Mouse (Mus musculus) embryonic facial prominence, embryonic 13.5 days (tissue): ENCODE measurements around the gene Pcsk2. TPM values are rescaled to one million over a fixed set of nuclear protein-coding genes. Genes with fewer than 3 reads are reported as not detected.

Experiments used
- ATAC-seq: fragments of 200-750 bp; cut with Nextera tagmentation; 2 replicates; pipeline ENCODE4 v1.8.0; 2017; ENCODE audit warnings: low read depth; ENCODE audit not compliant: insufficient number of reproducible peaks, insufficient read depth, low FRiP score, low TSS enrichment
- H3K27ac ChIP-seq: fragments of 300-500 bp; sonication (generic); 2 replicates; pipeline ENCODE4 v1.5.1; 2015; ENCODE audit warnings: moderate library complexity, mild to moderate bottlenecking, inconsistent platforms
- H3K27me3 ChIP-seq: fragments of 300-500 bp; sonication (generic); 2 replicates; pipeline ENCODE4 v1.6.1; 2015; ENCODE audit warnings: mild to moderate bottlenecking, inconsistent platforms
- H3K36me3 ChIP-seq: fragments of 300-500 bp; sonication (generic); 2 replicates; pipeline ENCODE4 v1.6.1; 2015; ENCODE audit warnings: mild to moderate bottlenecking, inconsistent platforms
- H3K4me1 ChIP-seq: fragments of 300-500 bp; sonication (generic); 2 replicates; pipeline ENCODE4 v1.6.1; 2015; ENCODE audit warnings: inconsistent platforms
- H3K4me2 ChIP-seq: fragments of 300-500 bp; sonication (generic); 2 replicates; pipeline ENCODE4 v1.6.1; 2015; ENCODE audit warnings: moderate library complexity, mild to moderate bottlenecking, inconsistent platforms
- H3K4me3 ChIP-seq: fragments of 300-500 bp; sonication (generic); 2 replicates; pipeline ENCODE4 v1.5.1; 2015; ENCODE audit warnings: mild to moderate bottlenecking, inconsistent platforms
- H3K9ac ChIP-seq: fragments of 300-500 bp; sonication (generic); 2 replicates; pipeline ENCODE4 v1.6.1; 2015; ENCODE audit warnings: mild to moderate bottlenecking, inconsistent platforms
- H3K9me3 ChIP-seq: fragments of 300-500 bp; sonication (generic); 2 replicates; pipeline ENCODE4 v1.6.1; 2016; ENCODE audit warnings: inconsistent platforms
- WGBS: fragments of 180-500 bp; shearing (Covaris S2); methylation state at CpG from one replicate; pipeline ENCODE4 v1.1.7; 2015; ENCODE audit warnings: mixed read lengths; 5-methylcytosine and 5-hydroxymethylcytosine counted together
- polyA plus RNA-seq: library from polyadenylated mRNA; unstranded; fragments of >200 nt; fragmentation: Nextera tagmentation; extraction: Ambion mirVana; gene quantifications from 2 replicates; pipeline ENCODE4 v1.2.1, GENCODE M21; 2015

Gene Pcsk2
- polyA plus RNA-seq, 1 experiment from 2014 or later = 1.1 TPM

DNA sequence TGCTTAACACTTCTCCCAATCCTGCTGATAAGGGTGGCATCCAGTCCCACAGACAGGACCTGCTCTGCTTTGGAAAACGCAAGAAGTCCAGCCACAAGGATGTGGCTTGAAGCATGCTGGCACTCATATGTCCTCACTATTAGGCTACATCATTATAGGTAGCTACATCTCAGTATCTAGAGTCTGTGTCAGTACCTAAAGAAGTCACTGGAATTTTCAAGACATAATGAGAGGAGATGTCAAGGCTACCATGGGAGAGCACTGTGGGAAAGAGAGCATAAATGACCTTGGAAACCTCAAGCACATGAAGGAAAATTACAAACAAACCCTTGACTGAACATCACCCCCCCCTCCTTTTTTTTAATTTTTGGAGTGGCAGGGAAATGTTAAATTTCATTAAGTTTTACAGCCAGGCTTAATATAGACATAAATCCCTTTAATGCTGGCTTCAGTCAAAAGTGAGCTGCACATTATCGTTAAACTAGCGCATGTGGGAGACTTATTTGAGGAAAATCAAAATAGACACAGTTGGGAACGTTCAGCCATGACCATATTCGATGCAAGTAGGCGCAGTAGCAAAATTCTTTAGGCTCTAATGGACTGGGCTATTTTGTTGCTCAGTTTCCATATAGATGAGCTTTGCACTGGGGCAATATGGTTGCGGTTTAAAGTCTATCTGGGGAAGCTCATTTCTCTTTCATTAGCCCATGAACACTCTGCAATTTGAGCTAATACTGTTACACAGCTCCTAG lies 193.7 kb downstream of the Pcsk2 start:
- Histone ChIP-seq H3K4me1 (no peaks in the 10 kb centered on the region), H3K27ac (no peak overlapping the region), H3K4me2 (no peak overlapping the region), H3K36me3 (no peaks in the 10 kb centered on the region), H3K9ac (no peak overlapping the region), H3K9me3 (no peaks in the 10 kb centered on the region), H3K27me3 (no peaks in the 10 kb centered on the region), H3K4me3 (no peak overlapping the region)
- WGBS = 80% methylated on average over 7 of the region's 7 CpGs
- ATAC-seq = no peak

DNA sequence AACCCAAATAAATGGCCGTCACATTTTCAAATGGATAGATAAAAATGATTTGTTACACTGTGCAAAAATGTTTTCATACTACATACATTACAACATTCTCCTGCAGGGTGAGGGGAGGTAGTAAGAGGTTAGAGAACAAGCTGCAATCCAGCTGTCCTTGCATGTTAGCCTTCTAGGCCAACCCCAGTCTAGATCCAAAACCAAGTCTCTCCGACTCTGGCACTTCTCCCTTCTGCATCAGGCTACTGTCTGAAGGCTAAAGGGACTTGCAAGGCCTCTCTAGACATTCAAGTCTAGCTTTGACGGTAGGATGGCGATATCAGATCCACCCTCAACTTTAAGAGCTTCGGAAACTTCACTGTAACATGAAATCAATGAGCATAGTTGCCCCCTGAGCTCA lies 196.5 kb downstream of the Pcsk2 start:
- Histone ChIP-seq H3K9me3 (no peaks in the 10 kb centered on the region), H3K4me3 (no peak overlapping the region), H3K9ac (no peak overlapping the region), H3K4me2 (no peak overlapping the region), H3K4me1 (no peaks in the 10 kb centered on the region), H3K36me3 (no peaks in the 10 kb centered on the region), H3K27me3 (no peaks in the 10 kb centered on the region), H3K27ac (no peak overlapping the region)
- ATAC-seq = no peak
- 88% methylated on average over 5 of the region's 5 CpGs for WGBS

DNA sequence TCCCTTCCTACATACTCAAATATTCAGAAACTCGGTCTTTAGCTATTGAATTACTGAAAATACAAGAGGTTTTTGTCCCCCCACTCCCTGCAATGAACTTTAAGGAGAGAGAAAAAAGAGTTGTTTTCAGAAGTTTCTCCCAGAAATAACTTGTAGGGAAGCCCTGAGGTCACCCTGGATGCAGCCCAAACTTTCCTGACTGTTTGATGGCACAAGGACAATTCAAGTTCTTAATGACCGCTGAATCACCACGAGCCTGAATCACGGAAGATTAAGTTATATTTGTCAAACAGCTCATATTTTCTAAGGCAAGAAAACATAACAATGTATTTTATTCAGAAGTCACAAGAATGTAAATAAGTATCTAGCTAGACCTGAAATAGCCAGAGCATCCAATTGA lies 197.1 kb downstream of the Pcsk2 start:
- no peak overlapping the region for H3K4me3 ChIP-seq
- 85% methylated on average over 4 of the region's 4 CpGs for WGBS
- H3K27ac ChIP-seq = no peak overlapping the region

DNA sequence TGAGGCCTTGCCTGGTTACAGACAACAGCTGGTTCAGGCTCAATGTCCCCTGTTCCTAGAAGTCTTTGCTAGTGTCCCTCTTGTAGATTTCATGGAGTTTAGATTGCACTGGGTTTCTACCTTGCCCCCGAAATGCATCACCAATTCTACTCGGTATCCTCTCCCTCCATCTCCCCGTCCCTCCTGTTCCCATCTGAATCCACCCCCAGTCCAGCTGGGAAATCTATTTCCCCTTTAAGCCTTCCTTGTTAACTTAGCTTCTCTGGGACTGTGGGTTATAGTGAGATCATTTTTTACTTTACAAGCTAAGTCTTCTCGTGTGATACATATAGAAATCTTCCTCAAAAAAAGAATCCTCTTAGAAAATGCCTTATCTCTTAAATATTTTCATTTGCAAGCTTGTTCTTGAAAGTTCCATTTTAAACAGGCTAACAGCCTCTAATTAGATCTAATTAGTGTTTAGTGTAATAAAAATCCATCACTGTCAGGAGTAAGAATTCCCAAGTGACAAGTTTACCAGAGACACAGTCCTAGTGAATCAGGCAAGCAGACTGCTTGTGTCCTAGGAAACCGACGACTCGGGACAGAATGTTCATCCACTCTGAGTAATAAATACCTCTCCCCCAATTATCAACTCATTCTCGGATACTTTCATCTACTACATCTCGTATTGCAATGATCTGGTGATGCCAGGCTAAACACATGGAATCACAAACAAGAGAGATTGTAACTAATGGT lies 206.3 kb downstream of the Pcsk2 start:
- H3K27me3 ChIP-seq = no peaks in the 10 kb centered on the region
- H3K4me1 ChIP-seq = no peaks in the 10 kb centered on the region
- H3K27ac ChIP-seq = no peak overlapping the region
- WGBS = 69% methylated on average over 9 of the region's 9 CpGs
- no peaks in the 10 kb centered on the region for H3K36me3 ChIP-seq
- no peak for ATAC-seq
- H3K4me2 ChIP-seq = no peak overlapping the region
- no peaks in the 10 kb centered on the region for H3K9me3 ChIP-seq
- H3K9ac ChIP-seq = no peak overlapping the region
- H3K4me3 ChIP-seq = no peak overlapping the region

More for the DNA sequence above, 197.1 kb downstream of the Pcsk2 start:
- Histone ChIP-seq H3K9ac (no peak overlapping the region), H3K4me1 (no peaks in the 10 kb centered on the region), H3K27me3 (no peaks in the 10 kb centered on the region), H3K4me2 (no peak overlapping the region), H3K36me3 (no peaks in the 10 kb centered on the region), H3K9me3 (no peaks in the 10 kb centered on the region)
- no peak for ATAC-seq

DNA sequence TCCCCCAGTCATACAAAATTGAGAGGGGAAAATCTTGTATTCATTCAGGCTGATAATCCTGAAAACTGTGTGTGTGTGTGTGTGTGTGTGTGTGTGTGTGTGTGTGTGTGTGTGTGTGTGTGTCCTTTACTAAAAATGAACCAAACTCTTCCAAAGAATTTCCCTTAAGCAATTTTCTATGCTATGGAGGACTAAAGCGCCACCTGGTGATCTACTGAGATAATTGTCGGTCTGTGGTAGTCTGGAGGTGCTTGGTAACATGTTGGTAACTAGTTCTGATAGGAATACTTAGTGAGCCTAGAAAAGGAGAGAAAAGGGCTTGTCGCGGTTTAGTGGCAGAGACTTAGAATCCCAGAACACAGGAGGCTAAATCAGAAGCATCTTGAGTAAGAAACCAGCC lies 230.5 kb downstream of the Pcsk2 start:
- Histone ChIP-seq H3K4me1 (no peaks in the 10 kb centered on the region), H3K27me3 (no peaks in the 10 kb centered on the region), H3K9me3 (no peaks in the 10 kb centered on the region), H3K4me3 (no peak overlapping the region), H3K9ac (no peak overlapping the region), H3K4me2 (no peak overlapping the region), H3K27ac (no peak overlapping the region), H3K36me3 (no peaks in the 10 kb centered on the region)
- 7% methylated on average over 4 of the region's 4 CpGs for WGBS
- ATAC-seq = no peak

DNA sequence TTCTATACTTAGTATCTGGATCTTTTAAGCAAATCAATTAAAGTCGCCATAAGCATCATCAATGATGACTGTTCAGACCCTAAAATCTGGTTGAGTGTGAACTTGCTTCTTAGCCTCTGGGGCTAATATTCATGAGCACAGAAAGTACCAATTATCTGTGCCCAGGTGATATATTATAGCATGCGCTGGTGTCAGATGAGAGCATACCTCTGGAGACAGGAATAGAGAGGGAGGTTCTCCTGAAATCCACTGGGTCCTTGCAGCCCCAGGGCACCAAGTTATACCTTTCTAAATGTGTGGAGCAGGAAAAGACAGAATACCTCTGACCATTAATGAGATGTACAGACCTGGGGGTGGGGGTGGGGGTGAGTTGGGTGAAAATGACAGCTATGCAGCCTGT lies 234.4 kb downstream of the Pcsk2 start:
- no peak for ATAC-seq
- Histone ChIP-seq H3K4me3 (no peak overlapping the region), H3K4me1 (no peaks in the 10 kb centered on the region), H3K36me3 (no peaks in the 10 kb centered on the region), H3K9ac (no peak overlapping the region), H3K4me2 (no peak overlapping the region), H3K27ac (no peak overlapping the region), H3K27me3 (no peaks in the 10 kb centered on the region), H3K9me3 (no peaks in the 10 kb centered on the region)
- 74% methylated on average over 2 of the region's 2 CpGs for WGBS

DNA sequence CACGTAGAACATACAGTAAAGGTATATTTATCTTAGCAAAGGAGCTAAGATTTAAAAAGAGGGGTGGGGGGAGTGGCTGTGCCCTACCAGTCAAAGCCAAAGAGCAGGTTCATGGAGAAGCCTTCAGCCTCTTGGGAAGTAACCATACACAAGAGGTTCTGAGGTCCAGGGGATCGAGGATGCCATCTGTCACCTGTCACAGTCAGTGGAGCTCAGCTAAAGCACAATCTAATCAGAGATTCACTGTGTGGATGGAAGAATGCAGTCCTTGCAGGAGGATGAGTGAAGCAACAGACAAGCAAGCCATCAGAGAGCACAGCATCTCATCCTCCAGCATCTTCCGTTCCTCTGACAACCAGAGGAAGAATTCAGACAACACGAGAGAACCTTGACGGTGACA lies 244.0 kb downstream of the Pcsk2 start:
- H3K27ac ChIP-seq = no peak overlapping the region
- H3K27me3 ChIP-seq = no peaks in the 10 kb centered on the region
- H3K4me3 ChIP-seq = no peak overlapping the region
- no peaks in the 10 kb centered on the region for H3K9me3 ChIP-seq
- 83% methylated on average over 5 of the region's 5 CpGs for WGBS
- no peaks in the 10 kb centered on the region for H3K4me1 ChIP-seq
- ATAC-seq = no peak
- no peaks in the 10 kb centered on the region for H3K36me3 ChIP-seq
- H3K4me2 ChIP-seq = no peak overlapping the region
- no peak overlapping the region for H3K9ac ChIP-seq

DNA sequence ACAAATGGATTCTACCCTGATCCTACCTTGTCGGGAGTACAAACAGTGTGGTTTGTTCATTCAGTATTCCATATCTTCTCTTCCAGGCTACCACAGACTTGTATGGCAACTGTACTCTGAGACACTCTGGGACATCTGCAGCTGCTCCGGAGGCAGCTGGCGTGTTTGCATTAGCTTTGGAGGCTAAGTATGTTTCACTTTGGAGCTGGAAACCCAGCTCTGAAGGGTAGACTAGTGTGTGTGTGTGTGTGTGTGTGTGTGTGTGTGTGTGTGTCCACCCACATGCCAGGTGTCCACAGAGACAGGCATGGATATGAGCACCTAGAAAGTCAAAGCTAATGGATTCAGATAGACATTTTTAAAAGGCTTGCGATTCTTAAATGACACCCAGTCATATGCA lies 249.9 kb downstream of the Pcsk2 start:
- no peaks in the 10 kb centered on the region for H3K9me3 ChIP-seq
- no peaks in the 10 kb centered on the region for H3K36me3 ChIP-seq
- no peaks in the 10 kb centered on the region for H3K27me3 ChIP-seq
- no peaks in the 10 kb centered on the region for H3K4me1 ChIP-seq
- H3K9ac ChIP-seq = no peak overlapping the region
- WGBS = 90% methylated on average over 4 of the region's 4 CpGs
- no peak overlapping the region for H3K4me2 ChIP-seq
- H3K4me3 ChIP-seq = no peak overlapping the region
- no peak overlapping the region for H3K27ac ChIP-seq
- no peak for ATAC-seq

DNA sequence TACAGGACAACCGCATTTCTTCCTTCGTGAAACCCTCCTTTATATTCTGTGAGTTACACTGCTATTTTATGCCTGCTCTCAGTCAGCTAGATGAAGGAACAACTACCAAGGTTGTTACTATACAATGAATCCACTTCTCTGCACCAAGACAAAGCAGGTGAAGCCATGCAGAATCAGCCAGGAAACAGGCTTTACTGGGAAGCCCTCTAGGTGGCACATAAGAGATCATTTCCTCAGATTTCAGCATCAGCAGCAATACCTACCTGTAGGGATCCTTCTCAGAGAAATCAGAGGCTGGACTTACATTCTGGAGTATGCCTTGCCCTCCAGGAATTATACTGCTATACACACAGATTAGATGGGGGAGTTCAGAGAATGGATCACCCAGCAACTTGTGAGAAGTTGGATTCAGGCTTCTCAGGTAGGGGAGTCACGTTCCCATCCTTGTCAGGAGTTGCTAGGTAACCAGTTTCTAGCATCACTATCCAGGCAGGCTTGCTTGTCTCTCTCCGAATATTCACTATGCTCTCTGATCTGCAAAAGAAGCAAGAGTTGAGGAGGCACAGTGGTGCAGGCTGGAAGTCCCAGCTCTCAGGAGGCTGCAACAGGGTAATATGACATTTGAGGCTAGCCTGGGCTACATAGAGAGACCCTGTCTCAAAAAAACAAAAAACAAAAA lies 250.5 kb downstream of the Pcsk2 start:
- ATAC-seq = no peak
- H3K4me1 ChIP-seq = no peaks in the 10 kb centered on the region
- H3K4me2 ChIP-seq = no peak overlapping the region
- no peaks in the 10 kb centered on the region for H3K27me3 ChIP-seq
- no peaks in the 10 kb centered on the region for H3K9me3 ChIP-seq
- no peak overlapping the region for H3K9ac ChIP-seq
- 82% methylated on average over 4 of the region's 4 CpGs for WGBS
- no peaks in the 10 kb centered on the region for H3K36me3 ChIP-seq
- H3K27ac ChIP-seq = no peak overlapping the region
- H3K4me3 ChIP-seq = no peak overlapping the region

DNA sequence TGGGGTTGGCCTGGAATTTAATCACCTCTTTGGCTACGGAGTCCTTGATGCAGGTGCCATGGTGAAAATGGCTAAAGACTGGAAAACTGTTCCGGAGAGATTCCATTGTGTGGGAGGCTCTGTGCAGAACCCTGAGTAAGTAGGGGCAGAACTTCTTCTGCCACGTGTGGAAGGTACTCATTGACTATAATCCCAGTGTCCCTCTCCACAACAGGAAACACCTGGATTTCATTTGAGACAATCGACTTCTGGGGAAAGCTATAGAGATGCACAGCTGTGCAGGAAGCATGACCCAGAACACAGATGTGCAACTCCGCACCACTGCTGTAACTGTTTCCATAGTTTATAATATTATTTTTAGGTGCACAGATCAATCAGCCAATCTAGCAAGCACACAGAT lies 255.1 kb downstream of the Pcsk2 start:
- no peak for ATAC-seq
- H3K4me2 ChIP-seq = no peak overlapping the region
- H3K36me3 ChIP-seq = no peaks in the 10 kb centered on the region
- H3K9me3 ChIP-seq = no peaks in the 10 kb centered on the region
- no peak overlapping the region for H3K27ac ChIP-seq
- 46% methylated on average over 5 of the region's 5 CpGs for WGBS
- H3K4me1 ChIP-seq = no peaks in the 10 kb centered on the region
- H3K27me3 ChIP-seq = no peaks in the 10 kb centered on the region
- no peak overlapping the region for H3K4me3 ChIP-seq
- no peak overlapping the region for H3K9ac ChIP-seq

DNA sequence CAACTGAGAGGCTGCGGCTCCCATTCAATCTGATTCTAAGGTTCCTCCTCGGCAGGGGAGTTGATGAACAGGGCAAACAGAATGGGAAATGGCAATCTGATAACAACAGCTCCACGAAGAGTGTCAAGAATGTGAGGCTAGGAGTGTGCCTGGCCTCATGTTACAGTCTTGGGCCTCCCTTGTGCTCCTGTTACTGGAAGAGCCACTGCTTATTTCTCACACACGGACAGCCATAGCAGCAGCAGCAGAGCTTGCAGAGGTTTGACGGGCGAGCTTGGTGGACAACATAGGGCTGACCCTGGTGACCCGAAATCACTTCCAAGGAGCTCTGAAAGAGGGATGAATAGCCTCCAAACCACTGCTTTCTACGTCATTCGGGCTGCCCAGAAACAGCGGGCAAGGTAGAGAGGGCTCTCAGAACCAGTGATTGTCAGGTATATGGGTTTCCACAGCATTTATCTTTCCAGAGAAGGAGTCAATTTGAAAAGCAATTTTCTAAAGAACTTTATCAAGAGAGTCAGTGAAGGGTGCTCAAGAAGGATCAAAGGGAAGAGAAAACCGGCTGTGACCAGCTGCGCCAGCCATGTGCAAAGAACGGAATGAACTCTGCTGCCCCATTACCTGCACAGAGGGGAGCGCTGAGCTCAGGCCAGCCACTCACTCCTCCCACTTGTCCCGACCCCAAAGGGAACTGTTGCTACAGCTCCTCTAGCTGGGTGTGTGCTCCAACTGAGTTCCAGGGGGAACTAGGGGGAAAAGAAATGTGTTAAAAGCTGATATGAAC lies 260.4 kb downstream of the Pcsk2 start:
- H3K9me3 ChIP-seq = no peaks in the 10 kb centered on the region
- H3K4me2 ChIP-seq = no peak overlapping the region
- H3K27ac ChIP-seq = no peak overlapping the region
- ATAC-seq = no peak
- H3K27me3 ChIP-seq = no peaks in the 10 kb centered on the region
- H3K9ac ChIP-seq = no peak overlapping the region
- 65% methylated on average over 15 of the region's 15 CpGs for WGBS
- no peak overlapping the region for H3K4me3 ChIP-seq
- no peaks in the 10 kb centered on the region for H3K4me1 ChIP-seq
- H3K36me3 ChIP-seq = no peaks in the 10 kb centered on the region
